Mouse (Mus musculus) retina, postnatal 1 day (tissue): ENCODE measurements around the gene Tmem138.

Experiments used
- DNase-seq: peaks from one replicate; pipeline ENCODE4 v3.0.0-alpha.2; 2012

The Tmem138 gene

GRCm38 (mm10) chr19:10576690-10577561 lies at the start of gene Tmem138, which contains the start of gene Cyb561a3:
Tmem138 (minus strand) TSS chr19:10577362.
Cyb561a3 (plus strand) TSS chr19:10577172.
- peak; percentile 97 for DNase-seq

GRCm38 (mm10) chr19:10608573-10609240 lies 31.5 kb upstream of the Tmem138 start:
- peak; percentile 61 for DNase-seq

GRCm38 (mm10) chr19:10605901-10606622 lies 28.9 kb upstream of the Tmem138 start:
- no peak for DNase-seq

- DNase-seq: peak; percentile 99
Measured at GRCm38 (mm10) chr19:10605293-10605900, 28.2 kb upstream of the Tmem138 start, which contains the start of the genes Ddb1 and Tkfc. Ddb1 (plus strand) TSS chr19:10605327. Tkfc (minus strand) TSS chr19:10605654.

- DNase-seq: peak; percentile 4
Measured at GRCm38 (mm10) chr19:10604534-10604933, 27.4 kb upstream of the Tmem138 start.

- DNase-seq: no peak
Measured at GRCm38 (mm10) chr19:10603660-10604523, 26.7 kb upstream of the Tmem138 start.

GRCm38 (mm10) chr19:10602787-10603186 lies 25.6 kb upstream of the Tmem138 start:
- peak; percentile 92 for DNase-seq

- DNase-seq: no peak
Measured at GRCm38 (mm10) chr19:10602247-10602769, 25.1 kb upstream of the Tmem138 start.

GRCm38 (mm10) chr19:10599648-10600047 lies 22.5 kb upstream of the Tmem138 start:
- no peak for DNase-seq

GRCm38 (mm10) chr19:10598188-10598587 lies 21.0 kb upstream of the Tmem138 start:
- DNase-seq: peak; percentile 15

- no peak for DNase-seq
Measured at GRCm38 (mm10) chr19:10591659-10592377, 14.7 kb upstream of the Tmem138 start.

GRCm38 (mm10) chr19:10590301-10590700 lies 13.1 kb upstream of the Tmem138 start:
- DNase-seq: no peak

GRCm38 (mm10) chr19:10589127-10589857 lies 12.1 kb upstream of the Tmem138 start:
- no peak for DNase-seq

GRCm38 (mm10) chr19:10587231-10587630 lies 10.1 kb upstream of the Tmem138 start:
- no peak for DNase-seq

GRCm38 (mm10) chr19:10585112-10585511 lies 8.0 kb upstream of the Tmem138 start:
- DNase-seq: no peak

- no peak for DNase-seq
Measured at GRCm38 (mm10) chr19:10583550-10584146, 6.5 kb upstream of the Tmem138 start.

- DNase-seq: no peak
Measured at GRCm38 (mm10) chr19:10581984-10582383, 4.8 kb upstream of the Tmem138 start.

- no peak for DNase-seq
Measured at GRCm38 (mm10) chr19:10580761-10581160, 3.6 kb upstream of the Tmem138 start.

GRCm38 (mm10) chr19:10580102-10580501 lies 2.9 kb upstream of the Tmem138 start:
- no peak for DNase-seq

GRCm38 (mm10) chr19:10569627-10570026 lies 7.5 kb downstream of the Tmem138 start:
- no peak for DNase-seq
